Mouse (Mus musculus): Measurements from ENCODE around the gene Ceacam14. TPM values are rescaled to one million over a fixed set of nuclear protein-coding genes. Genes with fewer than 3 reads are reported as not detected.

The Ceacam14 gene
- not detected for total RNA-seq (2021)
- long read RNA-seq, experiment 1, result 0 reads
- long read RNA-seq, experiment 2, result 0 reads

GRCm38 (mm10) chr7:17812333-17812732 is at the start of gene Ceacam14:
Gene Ceacam14 (plus strand): TSS chr7:17812633.
- no peak for DNase-seq

Other genes with a start within 250 kb of the Ceacam14 start
- not detected for gene Ceacam5, start 99.4 kb upstream of the Ceacam14 start, total RNA-seq (2021)
- gene Gm5155, start 59.1 kb downstream of the Ceacam14 start, total RNA-seq (2021), result not detected
- gene Ceacam11, start 159.5 kb downstream of the Ceacam14 start, total RNA-seq (2021), result not detected
- gene Ceacam13, start 197.3 kb downstream of the Ceacam14 start, total RNA-seq (2021), result not detected